Mouse (Mus musculus) hematopoietic stem cell, adult 5-6 weeks (primary cell): Measurements from ENCODE around the gene Csrnp3. TPM values are rescaled to one million over a fixed set of nuclear protein-coding genes. Genes with fewer than 3 reads are reported as not detected.

Experiments
- ATAC-seq, 2 experiments: fragments of 125-278 bp in 1 of 2; replicated peaks in 1 of 2; 2 replicates each; pipeline ENCODE4 v1.8.0; 2016 to 2017; ENCODE audit warnings: inconsistent platforms in 2 of 2, mild to moderate bottlenecking in 2 of 2, moderate number of reproducible peaks in 2 of 2, low read depth in 1 of 2, moderate TSS enrichment in 1 of 2; ENCODE audit not compliant: low FRiP score in 2 of 2, poor library complexity in 2 of 2, severe bottlenecking in 2 of 2, insufficient read depth in 1 of 2, low TSS enrichment in 1 of 2
- total RNA-seq: library from RNA; stranded (forward); fragments of 172-1452, 232-1000 nt; gene quantifications from 2 replicates; pipeline ENCODE4 v1.2.3, GENCODE M21; 2017

The Csrnp3 gene
- total RNA-seq, 1 experiment from 2014 or later = 0.89 TPM

- ATAC-seq = no peak
Observed at GRCm38 (mm10) chr2:66041203-66041916, 195.8 kb downstream of the Csrnp3 start.

- ATAC-seq = peak; percentile 60 to 72
Observed at GRCm38 (mm10) chr2:66041917-66042419, 196.4 kb downstream of the Csrnp3 start.

- ATAC-seq = no peak
Observed at GRCm38 (mm10) chr2:66043441-66044404, 198.2 kb downstream of the Csrnp3 start.

- no peak for ATAC-seq
Observed at GRCm38 (mm10) chr2:66044405-66045089, 199.0 kb downstream of the Csrnp3 start.

GRCm38 (mm10) chr2:66063291-66063690 is 217.7 kb downstream of the Csrnp3 start:
- no peak for ATAC-seq

- ATAC-seq = no peak
Observed at GRCm38 (mm10) chr2:66069454-66069853, 223.9 kb downstream of the Csrnp3 start.

GRCm38 (mm10) chr2:66080731-66081130 is 235.2 kb downstream of the Csrnp3 start:
- no peak for ATAC-seq

Other genes with a start within 250 kb of the Csrnp3 start
- gene Scn2a, start 225.0 kb upstream of the Csrnp3 start, total RNA-seq = 0.50 and 1.1 TPM in 2 replicates